Mouse (Mus musculus) right cerebral cortex, postnatal 25 days (tissue): ENCODE measurements around the gene Gmppb.

Experiments
- DNase-seq: peaks from one replicate; pipeline ENCODE4 v3.0.0; 2022

Gmppb gene

DNA sequence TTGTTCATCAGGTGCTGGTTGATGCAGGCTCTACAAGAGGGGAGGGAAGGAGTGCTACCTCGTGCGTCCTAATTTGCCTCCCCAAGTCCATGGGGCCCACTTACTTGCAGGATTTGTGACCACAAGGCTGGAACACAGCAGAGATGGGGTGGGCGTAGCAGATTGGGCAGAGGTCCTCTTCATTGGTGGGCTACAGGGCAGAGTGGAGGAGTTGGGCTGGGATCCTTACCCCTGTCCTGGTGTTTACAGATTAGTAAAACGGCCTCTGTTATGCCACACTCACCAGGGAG, 2.8 kb downstream of the Gmppb start:
- no peak for DNase-seq

- no peak for DNase-seq
Measured at GRCm38 (mm10) chr9:108052411-108052810, 3.4 kb downstream of the Gmppb start.

DNA sequence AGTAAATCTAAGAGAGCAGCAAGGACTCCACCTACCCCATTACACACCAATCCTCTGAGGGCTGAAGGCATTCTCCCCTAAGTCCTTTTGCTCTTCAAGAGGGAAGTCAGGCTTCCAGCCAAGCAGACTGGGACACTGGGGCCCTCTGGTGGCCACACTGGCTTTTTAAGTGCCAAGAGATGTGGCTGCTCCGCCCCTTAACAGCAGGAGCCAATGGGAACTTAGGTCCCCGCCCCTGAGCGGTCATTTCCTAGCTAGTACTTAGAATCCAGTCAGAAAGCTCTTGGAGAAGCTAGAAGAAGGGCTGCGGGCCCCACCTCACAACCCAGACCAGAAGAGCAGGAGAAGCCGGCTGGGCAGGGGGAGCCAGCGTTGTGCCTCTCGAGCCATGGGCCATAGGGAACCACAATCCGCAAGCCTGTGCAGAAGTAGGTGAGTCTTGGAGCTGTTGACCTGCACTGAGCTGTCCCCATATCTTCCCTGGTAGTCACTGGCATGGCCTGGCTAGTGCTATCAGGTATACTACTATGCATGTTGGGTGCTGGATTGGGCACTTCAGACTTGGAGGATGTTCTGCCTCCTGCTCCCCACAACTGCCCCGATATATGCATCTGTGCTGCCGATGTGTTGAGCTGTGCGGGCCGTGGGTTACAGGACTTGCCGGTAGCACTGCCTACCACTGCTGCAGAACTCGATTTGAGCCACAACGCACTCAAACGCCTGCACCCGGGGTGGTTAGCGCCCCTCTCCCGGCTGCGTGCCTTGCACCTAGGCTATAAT, 4.0 kb downstream of the Gmppb start, which contains the start of gene Amigo3:
Gene Amigo3, plus strand, starts transcription at position 275 of the 780 bp plus-strand sequence.
- DNase-seq = peak; percentile 92

DNA sequence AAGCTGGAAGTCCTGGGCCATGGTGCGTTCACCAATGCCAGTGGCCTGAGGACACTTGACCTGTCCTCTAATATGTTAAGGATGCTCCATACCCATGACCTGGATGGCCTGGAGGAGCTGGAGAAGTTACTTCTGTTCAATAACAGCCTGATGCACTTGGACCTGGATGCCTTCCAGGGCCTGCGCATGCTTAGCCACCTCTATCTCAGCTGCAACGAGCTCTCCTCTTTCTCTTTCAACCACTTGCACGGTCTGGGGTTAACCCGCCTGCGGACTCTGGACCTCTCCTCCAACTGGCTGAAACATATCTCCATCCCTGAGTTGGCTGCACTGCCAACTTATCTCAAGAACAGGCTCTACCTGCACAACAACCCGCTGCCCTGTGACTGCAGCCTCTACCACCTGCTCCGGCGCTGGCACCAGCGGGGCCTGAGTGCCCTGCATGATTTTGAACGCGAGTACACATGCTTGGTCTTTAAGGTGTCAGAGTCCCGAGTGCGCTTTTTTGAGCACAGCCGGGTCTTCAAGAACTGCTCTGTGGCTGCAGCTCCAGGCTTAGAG, 4.7 kb downstream of the Gmppb start:
- no peak for DNase-seq

GRCm38 (mm10) chr9:108054331-108055040, 5.4 kb downstream of the Gmppb start:
- no peak for DNase-seq

DNA sequence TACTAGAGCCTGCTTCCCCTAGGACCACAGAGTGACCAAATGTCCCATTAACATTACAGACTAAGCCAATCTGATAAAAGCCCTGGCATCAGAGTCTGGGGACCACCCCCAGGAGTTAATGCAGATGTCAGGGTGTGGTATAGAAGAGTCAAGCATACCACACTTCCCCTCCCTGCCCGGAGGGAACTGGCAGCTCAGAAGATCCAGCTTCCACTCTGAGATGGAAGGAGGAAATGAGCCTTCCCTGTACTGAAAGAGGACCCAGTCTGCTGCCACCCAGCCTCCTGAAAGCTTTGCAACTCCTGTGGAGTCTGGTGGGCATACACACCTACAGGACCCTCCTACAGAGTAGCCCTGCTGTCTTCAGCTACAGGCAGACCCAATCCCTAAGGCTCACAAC, 6.0 kb downstream of the Gmppb start:
- DNase-seq = no peak

- DNase-seq = no peak
Measured at GRCm38 (mm10) chr9:108055661-108056237, 6.7 kb downstream of the Gmppb start.

DNA sequence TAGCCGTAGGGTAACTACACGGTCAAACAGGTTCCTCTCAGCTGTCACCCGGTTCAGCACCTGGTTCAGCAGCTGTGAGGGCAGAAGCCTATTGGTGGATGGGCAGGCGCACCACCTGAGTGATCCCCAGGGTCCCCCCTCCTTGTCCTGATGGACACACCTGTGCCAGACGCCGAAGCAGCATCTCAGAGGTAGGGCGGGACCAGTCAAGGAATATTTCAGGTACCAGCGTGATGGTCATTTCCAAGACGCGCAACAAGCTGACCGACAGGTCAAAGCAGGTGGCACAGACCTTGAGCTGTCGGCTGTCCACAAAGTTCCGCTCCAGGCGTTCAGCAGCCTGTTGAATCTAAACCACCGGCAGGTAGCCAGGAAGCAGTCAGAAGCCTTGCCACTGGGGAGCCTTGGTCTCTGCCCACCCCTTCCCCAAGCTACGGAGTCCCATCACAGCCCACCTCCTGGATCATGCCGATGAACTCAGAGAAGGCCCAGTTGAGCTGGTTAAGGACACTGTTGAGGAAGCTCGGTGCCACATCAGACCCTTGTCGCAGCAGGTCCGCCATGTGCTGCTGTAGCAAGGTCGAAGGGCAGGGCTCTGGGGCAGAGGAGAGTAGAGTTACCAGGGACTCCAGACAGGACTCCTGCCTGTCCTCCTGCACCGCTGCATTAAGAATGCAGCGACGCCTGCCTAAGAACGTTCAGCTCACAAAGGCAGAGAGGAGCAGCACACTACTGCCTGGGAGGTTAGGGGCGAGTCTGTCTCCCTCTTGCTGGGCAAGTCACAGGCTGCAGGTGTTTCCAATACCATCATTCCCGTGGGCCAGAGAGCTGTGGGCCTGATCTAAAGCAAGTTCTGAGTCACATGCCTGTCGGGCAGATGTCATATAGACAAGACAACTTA, 7.6 kb downstream of the Gmppb start:
- no peak for DNase-seq

DNA sequence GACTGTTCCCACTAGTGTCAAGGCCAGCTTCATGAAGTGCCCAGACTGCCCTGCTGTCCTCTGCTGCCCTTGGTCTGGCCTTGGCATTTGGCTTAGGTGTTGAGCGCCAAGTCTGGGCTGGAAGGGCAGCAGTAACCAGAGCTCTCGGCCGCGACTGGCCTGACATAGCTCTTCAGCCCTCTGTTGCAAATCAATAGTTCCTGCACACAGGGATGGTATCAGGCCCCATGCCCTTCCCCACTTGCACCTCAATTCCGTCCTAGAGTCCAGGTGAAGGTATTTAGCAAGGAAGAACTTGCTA, 8.2 kb downstream of the Gmppb start:
- DNase-seq = no peak

DNA sequence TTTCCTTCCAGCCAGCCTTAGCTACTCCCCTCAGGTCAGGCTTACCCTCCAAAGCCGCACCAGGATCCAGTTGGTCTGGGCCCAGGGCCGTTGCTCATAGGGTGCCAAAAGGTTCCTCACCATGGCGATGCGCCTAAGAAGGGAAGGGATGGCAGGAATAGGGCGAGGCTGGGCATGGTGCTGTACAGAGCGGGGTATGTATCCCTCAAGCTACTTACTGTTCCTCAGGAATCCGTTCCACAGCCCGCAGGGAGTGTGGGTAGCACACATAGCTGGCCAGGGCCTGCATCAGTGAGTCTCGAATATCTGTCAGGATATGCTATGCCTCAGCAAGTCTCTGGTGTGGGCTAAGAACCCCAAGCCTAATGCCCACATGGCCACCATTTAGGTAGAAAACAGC, 9.2 kb downstream of the Gmppb start:
- DNase-seq = no peak

GRCm38 (mm10) chr9:108062142-108062541, 13.1 kb downstream of the Gmppb start:
- DNase-seq = no peak

DNA sequence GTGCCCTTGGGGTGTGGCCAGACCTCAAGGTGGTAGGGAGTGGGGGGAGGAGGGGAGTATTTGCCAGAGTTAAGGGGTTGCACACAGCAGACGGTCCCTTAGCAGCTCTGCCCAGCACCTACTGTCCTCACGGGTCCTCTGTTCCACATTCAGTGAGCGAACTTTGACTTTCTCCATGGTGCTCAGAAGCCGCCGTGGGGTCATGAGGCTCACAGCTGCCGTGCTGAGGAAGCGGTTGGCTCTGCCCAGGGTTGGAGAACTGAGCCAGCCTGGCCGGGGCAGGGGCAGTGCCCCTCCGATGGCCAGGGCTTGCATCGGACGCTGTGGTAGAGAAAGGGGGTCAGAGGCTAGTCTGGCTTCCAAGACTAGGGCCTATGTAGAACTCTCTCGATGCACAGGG, 14.3 kb downstream of the Gmppb start:
- no peak for DNase-seq

DNA sequence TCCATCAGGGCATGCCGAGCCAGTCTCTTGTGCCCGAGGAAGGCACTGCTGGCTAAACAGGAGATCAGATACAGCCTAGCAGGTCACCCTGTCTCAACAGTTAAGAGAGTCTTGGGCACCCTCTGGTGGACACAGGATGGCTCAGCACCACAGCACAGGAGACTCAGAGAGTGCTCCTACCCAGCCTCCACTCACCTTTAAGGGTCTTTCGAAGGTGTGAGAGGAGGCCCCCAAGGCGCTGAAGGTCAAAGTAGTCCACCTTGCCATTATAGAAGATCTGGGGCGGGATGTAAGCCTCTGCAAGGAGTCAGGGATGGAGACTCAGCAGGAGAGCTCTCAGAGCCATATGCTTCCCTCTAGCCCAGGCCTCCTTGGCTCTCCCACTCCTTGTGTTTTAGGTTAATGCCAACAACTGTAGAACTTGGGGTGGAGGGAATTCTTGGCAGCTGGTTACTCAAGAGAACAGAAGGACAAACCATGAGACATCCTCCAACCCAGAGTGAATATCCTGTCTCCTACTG, 16.5 kb downstream of the Gmppb start:
- DNase-seq = peak; percentile 59

- DNase-seq = no peak
Measured at GRCm38 (mm10) chr9:108067199-108067598, 18.2 kb downstream of the Gmppb start.

GRCm38 (mm10) chr9:108067900-108068299, 18.9 kb downstream of the Gmppb start:
- DNase-seq = peak; percentile 61

- no peak for DNase-seq
Measured at GRCm38 (mm10) chr9:108069007-108069406, 20.0 kb downstream of the Gmppb start.

GRCm38 (mm10) chr9:108069529-108069928, 20.5 kb downstream of the Gmppb start:
- no peak for DNase-seq

DNA sequence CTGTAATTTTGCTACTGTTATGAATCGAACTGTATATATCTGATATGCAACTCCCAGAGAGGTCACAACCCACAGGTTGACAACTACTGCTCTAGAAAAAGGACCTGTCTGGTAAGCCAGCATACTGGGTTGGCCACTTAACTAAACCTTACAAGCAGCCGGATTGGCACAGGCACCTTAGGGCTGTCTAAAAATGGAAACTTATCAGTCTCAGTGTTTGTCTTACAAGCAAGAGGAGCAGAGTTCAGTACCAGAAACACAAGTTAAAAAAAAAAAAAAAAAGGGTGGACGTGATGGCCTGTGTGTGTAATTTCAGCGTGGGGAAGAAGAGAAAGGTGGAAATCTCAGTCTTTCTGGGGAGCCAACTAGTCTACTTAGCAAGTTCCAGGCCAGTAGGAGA, 22.8 kb downstream of the Gmppb start:
- no peak for DNase-seq

DNA sequence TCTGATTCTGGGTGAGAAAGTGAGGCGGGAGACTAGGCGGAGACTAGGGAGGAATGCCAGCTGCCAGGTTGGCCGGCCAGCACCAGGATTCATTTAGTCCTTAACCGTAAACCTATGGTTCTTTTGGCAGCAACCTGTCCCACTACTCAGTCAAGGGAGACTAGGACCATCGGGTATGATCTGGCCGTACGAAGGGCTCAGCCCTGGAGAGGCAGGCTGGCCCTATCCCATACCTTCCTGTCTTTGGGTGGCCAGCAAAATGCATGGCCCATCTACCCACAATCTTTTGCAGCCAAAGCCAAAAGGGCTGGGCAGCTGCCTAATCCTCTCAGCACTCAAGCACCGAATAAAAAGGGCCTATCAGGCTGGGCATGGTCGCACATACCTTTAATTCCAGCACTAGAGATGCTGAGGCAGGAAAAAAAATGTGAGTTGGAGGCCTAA, 23.5 kb downstream of the Gmppb start:
- no peak for DNase-seq

DNA sequence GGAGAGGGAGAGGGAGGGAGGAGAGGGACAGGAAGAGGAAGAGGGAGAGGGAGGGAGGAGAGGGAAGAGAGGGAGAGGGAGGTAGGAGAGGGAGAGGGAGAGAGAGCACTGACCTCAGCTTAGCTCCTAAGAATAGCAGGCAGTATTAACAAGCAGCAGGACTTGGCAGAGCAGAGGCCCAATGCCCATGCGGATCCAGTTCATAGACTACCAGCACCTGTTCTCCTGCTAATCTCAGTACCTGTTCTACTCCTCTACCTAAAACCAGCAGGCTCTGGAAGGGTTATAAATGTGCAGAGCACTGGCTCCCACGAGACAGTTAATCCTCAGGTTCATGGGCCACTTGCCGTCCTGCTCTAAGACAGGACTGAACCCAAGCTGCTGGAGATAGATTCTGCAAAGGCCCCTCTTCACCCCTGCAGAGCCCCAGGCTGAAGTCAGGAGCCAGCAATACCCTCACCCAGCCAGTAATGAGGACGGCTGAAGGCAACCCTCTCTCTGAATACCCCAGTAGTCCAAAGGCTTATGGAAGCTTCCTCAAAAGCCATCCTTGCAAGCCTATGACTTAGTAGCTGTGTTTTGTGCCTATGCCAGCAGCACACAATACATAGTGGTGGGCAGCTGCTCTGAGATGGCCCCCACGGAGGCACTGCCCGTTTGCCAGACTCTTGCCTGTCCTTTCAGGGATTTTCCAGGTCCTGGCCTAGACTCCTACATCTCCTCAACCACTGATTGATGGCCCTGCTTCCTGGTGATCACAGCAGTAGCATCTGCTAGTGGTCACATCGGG, 24.3 kb downstream of the Gmppb start:
- DNase-seq = no peak

- DNase-seq = no peak
Measured at GRCm38 (mm10) chr9:108080168-108080567, 31.1 kb downstream of the Gmppb start, which contains the start of gene Mst1. Gene Mst1, plus strand, starts transcription at chr9:108080436.

DNA sequence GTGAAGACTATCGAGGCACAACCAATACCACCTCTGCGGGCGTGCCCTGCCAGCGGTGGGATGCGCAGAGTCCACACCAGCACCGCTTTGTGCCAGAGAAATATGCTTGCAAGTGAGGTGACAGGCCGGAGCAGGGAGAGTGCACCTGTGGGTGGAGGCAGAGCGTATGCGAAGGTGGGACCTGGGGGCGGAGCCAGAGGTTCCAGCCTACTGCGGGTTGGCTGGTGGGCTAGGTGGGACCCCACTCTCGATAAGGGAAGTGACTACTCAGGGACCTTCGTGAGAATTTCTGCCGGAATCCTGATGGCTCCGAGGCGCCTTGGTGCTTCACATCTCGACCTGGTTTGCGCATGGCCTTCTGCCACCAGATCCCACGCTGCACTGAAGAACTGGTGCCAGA, 33.5 kb downstream of the Gmppb start:
- DNase-seq = no peak
